Mouse (Mus musculus): ENCODE measurements at regions not wholly inside any gene's neighbourhood (a gene's known extent, or its start where the extent isn't known, plus 50 kb on each side); places are given as distances from the start of the nearest gene placed in this dataset.

DNA sequence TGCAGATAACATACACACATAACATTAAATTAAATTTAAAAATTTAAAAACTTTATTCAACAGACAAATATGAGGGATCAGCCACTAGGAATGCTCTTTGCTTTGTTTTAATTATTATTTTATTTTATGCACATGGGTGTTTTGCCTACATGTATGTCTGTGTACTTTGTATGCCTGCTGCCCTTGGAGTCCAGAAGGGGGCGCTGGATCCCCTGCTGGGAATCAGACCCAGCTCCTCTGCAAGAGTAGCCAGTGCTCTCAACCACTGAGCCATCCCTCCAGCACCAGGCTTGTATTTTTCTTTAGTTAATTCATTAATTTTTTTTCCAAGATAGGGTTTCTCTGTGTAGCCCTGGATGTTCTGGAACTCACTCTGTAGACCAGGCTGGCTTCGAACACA lies 62.7 kb upstream of the Cecr2 start:
- TF ChIP-seq GATA1 (IDR thresholded peaks at IDR 0.05; ENCODE audit: low read depth, low read length) (no peak), CHD1 (IDR thresholded peaks at IDR 0.05; ENCODE audit: low read depth, low read length) (no peak), ZC3H11A (IDR thresholded peaks at IDR 0.05; ENCODE audit: low read depth, low read length) (peak; percentile 68), CTCF (IDR thresholded peaks at IDR 0.05 in 2 of 3, conservative IDR thresholded peaks at IDR 0.05 in 1 of 3; ENCODE audit: control insufficient read depth in 1 of 3, insufficient read depth in 1 of 3, low read depth in 2 of 3, low read length in 3 of 3, poor library complexity in 1 of 3, severe bottlenecking in 1 of 3) (peak; percentile 69 to 88 (median 79)), HCFC1 (IDR thresholded peaks at IDR 0.05; ENCODE audit: low read depth, low read length) (no peak; the same call in 1 of the 2 replicates), USF2 (IDR thresholded peaks at IDR 0.05; ENCODE audit: borderline replicate concordance in 1 of 2, insufficient read depth in 1 of 2, low read depth in 1 of 2, low read length in 2 of 2) (no peak), MAZ (IDR thresholded peaks at IDR 0.05; ENCODE audit: low read depth, low read length) (no peak), KAT2A (conservative IDR thresholded peaks at IDR 0.05; ENCODE audit: low read depth, low read length) (no peak), CHD2 (IDR thresholded peaks at IDR 0.05; ENCODE audit: low read length) (no peak)

Measured in MEL (cell line).